Mouse (Mus musculus) limb, embryonic 15.5 days (tissue): ENCODE measurements around the gene Plgrkt. TPM values are rescaled to one million over a fixed set of nuclear protein-coding genes. Genes with fewer than 3 reads are reported as not detected.

Experiments
- ATAC-seq: fragments of 200-750 bp; cut with Nextera tagmentation; 2 replicates; pipeline ENCODE4 v1.8.0; 2017; ENCODE audit warnings: low read depth, moderate TSS enrichment; ENCODE audit not compliant: insufficient number of reproducible peaks, low FRiP score, low TSS enrichment
- H3K27ac ChIP-seq: fragments of 300-500 bp; sonication (generic); 2 replicates; pipeline ENCODE4 v1.5.1; 2015; ENCODE audit warnings: moderate library complexity, mild to moderate bottlenecking, inconsistent platforms
- H3K27me3 ChIP-seq: fragments of 300-500 bp; sonication (generic); 2 replicates; pipeline ENCODE4 v1.6.1; 2015; ENCODE audit warnings: inconsistent platforms
- H3K36me3 ChIP-seq: fragments of 300-500 bp; sonication (generic); 2 replicates; pipeline ENCODE4 v1.6.1; 2015; ENCODE audit warnings: inconsistent platforms
- H3K4me1 ChIP-seq: fragments of 300-500 bp; sonication (generic); 2 replicates; pipeline ENCODE4 v1.6.1; 2015; ENCODE audit warnings: inconsistent platforms
- H3K4me2 ChIP-seq: fragments of 300-500 bp; sonication (generic); 2 replicates; pipeline ENCODE4 v1.6.1; 2015; ENCODE audit warnings: mild to moderate bottlenecking, inconsistent platforms
- H3K4me3 ChIP-seq: fragments of 300-500 bp; sonication (generic); 2 replicates; pipeline ENCODE4 v1.5.1; 2015; ENCODE audit warnings: mild to moderate bottlenecking, inconsistent platforms
- H3K9ac ChIP-seq: fragments of 300-500 bp; sonication (generic); 2 replicates; pipeline ENCODE4 v1.6.1; 2015; ENCODE audit warnings: inconsistent platforms
- H3K9me3 ChIP-seq: fragments of 300-500 bp; sonication (generic); 2 replicates; pipeline ENCODE4 v1.6.1; 2016; ENCODE audit warnings: inconsistent platforms
- WGBS: fragments of 180-500 bp; shearing (Covaris S2); methylation state at CpG from one replicate; pipeline ENCODE4 v1.1.7; 2015; 5-methylcytosine and 5-hydroxymethylcytosine counted together
- polyA plus RNA-seq: library from polyadenylated mRNA; unstranded; fragments of >200 nt; fragmentation: Nextera tagmentation; extraction: Ambion mirVana; gene quantifications from 2 replicates; pipeline ENCODE4 v1.2.1, GENCODE M21; 2015

The Plgrkt gene
- polyA plus RNA-seq, 1 experiment from 2014 or later: 70.3 TPM

- no peak overlapping the region for H3K9ac ChIP-seq
- no peaks in the 10 kb centered on the region for H3K36me3 ChIP-seq
- H3K27ac ChIP-seq: no peak overlapping the region
- no peaks in the 10 kb centered on the region for H3K27me3 ChIP-seq
- H3K4me3 ChIP-seq: no peak overlapping the region
- no peaks in the 10 kb centered on the region for H3K9me3 ChIP-seq
- 25% methylated on average over 3 of the region's 3 CpGs for WGBS
- H3K4me1 ChIP-seq: peaks cover 17% of the 10 kb centered on the region; the same call in 1 of the 2 replicates
- no peak for ATAC-seq
- no peak overlapping the region for H3K4me2 ChIP-seq
Observed at GRCm38 (mm10) chr19:29365105-29365504, 2.1 kb downstream of the Plgrkt start.

- Histone ChIP-seq H3K27me3 (no peaks in the 10 kb centered on the region), H3K4me1 (peaks cover 17% of the 10 kb centered on the region; the same call in 1 of the 2 replicates), H3K9ac (no peak overlapping the region), H3K4me3 (no peak overlapping the region), H3K4me2 (no peak overlapping the region), H3K9me3 (no peaks in the 10 kb centered on the region), H3K27ac (no peak overlapping the region), H3K36me3 (no peaks in the 10 kb centered on the region)
- 73% methylated on average over 5 of the region's 5 CpGs for WGBS
- ATAC-seq: no peak
Observed at GRCm38 (mm10) chr19:29364076-29364475, 3.1 kb downstream of the Plgrkt start.

GRCm38 (mm10) chr19:29363557-29363956 lies 3.6 kb downstream of the Plgrkt start:
- Histone ChIP-seq H3K27me3 (no peaks in the 10 kb centered on the region), H3K4me2 (no peak overlapping the region), H3K27ac (no peak overlapping the region), H3K36me3 (no peaks in the 10 kb centered on the region), H3K9me3 (no peaks in the 10 kb centered on the region), H3K4me3 (no peak overlapping the region), H3K4me1 (peaks cover 17% of the 10 kb centered on the region; the same call in 1 of the 2 replicates), H3K9ac (no peak overlapping the region)
- 84% methylated on average over 7 of the region's 7 CpGs for WGBS
- no peak for ATAC-seq

GRCm38 (mm10) chr19:29362173-29362930 lies 4.8 kb downstream of the Plgrkt start:
- Histone ChIP-seq H3K9ac (no peak overlapping the region), H3K9me3 (no peaks in the 10 kb centered on the region), H3K27ac (no peak overlapping the region), H3K4me2 (peak overlapping the region; percentile 79), H3K36me3 (peaks cover 7% of the 10 kb centered on the region; the same call in 1 of the 2 replicates), H3K4me1 (peaks cover 15% of the 10 kb centered on the region; the same call in 1 of the 2 replicates), H3K27me3 (no peaks in the 10 kb centered on the region), H3K4me3 (peak overlapping the region; percentile 68)
- no peak for ATAC-seq
- WGBS: 44% methylated on average over 13 of the region's 13 CpGs

- H3K4me1 ChIP-seq: peaks cover 13% of the 10 kb centered on the region; the same call in 1 of the 2 replicates
- WGBS: 2% methylated on average over 33 of the region's 33 CpGs
- ATAC-seq: peak; percentile 95
- H3K4me2 ChIP-seq: peak overlapping the region; percentile 79
- peaks cover 7% of the 10 kb centered on the region; the same call in 1 of the 2 replicates for H3K36me3 ChIP-seq
- peak overlapping the region; percentile 47 for H3K9ac ChIP-seq
- no peak overlapping the region for H3K27ac ChIP-seq
- H3K9me3 ChIP-seq: no peaks in the 10 kb centered on the region
- no peaks in the 10 kb centered on the region for H3K27me3 ChIP-seq
- H3K4me3 ChIP-seq: peak overlapping the region; percentile 68
Observed at GRCm38 (mm10) chr19:29361468-29362130, 5.6 kb downstream of the Plgrkt start.

GRCm38 (mm10) chr19:29360251-29360650 lies 6.9 kb downstream of the Plgrkt start:
- H3K9ac ChIP-seq: no peak overlapping the region
- peaks cover 12% of the 10 kb centered on the region; the same call in 1 of the 2 replicates for H3K4me1 ChIP-seq
- WGBS: 77% methylated on average over 5 of the region's 5 CpGs
- peaks cover 7% of the 10 kb centered on the region; the same call in 1 of the 2 replicates for H3K36me3 ChIP-seq
- H3K9me3 ChIP-seq: no peaks in the 10 kb centered on the region
- H3K27ac ChIP-seq: no peak overlapping the region
- ATAC-seq: no peak
- H3K27me3 ChIP-seq: no peaks in the 10 kb centered on the region
- H3K4me2 ChIP-seq: no peak overlapping the region
- no peak overlapping the region for H3K4me3 ChIP-seq

GRCm38 (mm10) chr19:29356281-29356680 lies 10.9 kb downstream of the Plgrkt start:
- Histone ChIP-seq H3K4me1 (peaks cover 8% of the 10 kb centered on the region; the same call in 1 of the 2 replicates), H3K36me3 (peaks cover 7% of the 10 kb centered on the region; the same call in 1 of the 2 replicates), H3K27me3 (no peaks in the 10 kb centered on the region), H3K4me3 (no peak overlapping the region), H3K9ac (no peak overlapping the region), H3K27ac (no peak overlapping the region), H3K4me2 (no peak overlapping the region), H3K9me3 (no peaks in the 10 kb centered on the region)
- no peak for ATAC-seq
- 82% methylated on average over 11 of the region's 11 CpGs for WGBS

GRCm38 (mm10) chr19:29354895-29355877 lies 12.0 kb downstream of the Plgrkt start:
- H3K9ac ChIP-seq: no peak overlapping the region
- H3K27me3 ChIP-seq: no peaks in the 10 kb centered on the region
- no peaks in the 10 kb centered on the region for H3K4me1 ChIP-seq
- peak overlapping the region; percentile 33 for H3K4me3 ChIP-seq
- H3K9me3 ChIP-seq: no peaks in the 10 kb centered on the region
- H3K27ac ChIP-seq: no peak overlapping the region
- H3K4me2 ChIP-seq: peak overlapping the region; percentile 52
- 4% methylated on average over 20 of the region's 20 CpGs for WGBS
- ATAC-seq: no peak
- H3K36me3 ChIP-seq: peaks cover 7% of the 10 kb centered on the region; the same call in 1 of the 2 replicates

GRCm38 (mm10) chr19:29350991-29351390 lies 16.2 kb downstream of the Plgrkt start:
- Histone ChIP-seq H3K4me1 (no peaks in the 10 kb centered on the region), H3K9ac (no peak overlapping the region), H3K27me3 (no peaks in the 10 kb centered on the region), H3K4me3 (no peak overlapping the region), H3K36me3 (no peaks in the 10 kb centered on the region; the same call in 1 of the 2 replicates), H3K4me2 (no peak overlapping the region), H3K27ac (no peak overlapping the region), H3K9me3 (no peaks in the 10 kb centered on the region)
- WGBS: 55% methylated on average over 5 of the region's 5 CpGs
- ATAC-seq: no peak

- 77% methylated on average over 6 of the region's 6 CpGs for WGBS
- Histone ChIP-seq H3K9ac (no peak overlapping the region), H3K4me2 (no peak overlapping the region), H3K36me3 (no peaks in the 10 kb centered on the region; the same call in 1 of the 2 replicates), H3K9me3 (no peaks in the 10 kb centered on the region), H3K4me3 (no peak overlapping the region), H3K4me1 (no peaks in the 10 kb centered on the region), H3K27ac (no peak overlapping the region), H3K27me3 (no peaks in the 10 kb centered on the region)
- no peak for ATAC-seq
Observed at GRCm38 (mm10) chr19:29345636-29346035, 21.6 kb downstream of the Plgrkt start.

GRCm38 (mm10) chr19:29344868-29345267 lies 22.3 kb downstream of the Plgrkt start:
- H3K9ac ChIP-seq: no peak overlapping the region
- H3K9me3 ChIP-seq: no peaks in the 10 kb centered on the region
- no peaks in the 10 kb centered on the region for H3K36me3 ChIP-seq
- H3K4me3 ChIP-seq: no peak overlapping the region
- no peak overlapping the region for H3K27ac ChIP-seq
- no peaks in the 10 kb centered on the region for H3K27me3 ChIP-seq
- H3K4me1 ChIP-seq: no peaks in the 10 kb centered on the region
- no peak for ATAC-seq
- no peak overlapping the region for H3K4me2 ChIP-seq
